Mouse (Mus musculus) lung, postnatal 25 days (tissue): ENCODE data around the gene Gabarap.
A peak's percentile ranks its signal among the peaks of the same experiment; 100 is the strongest.
"Not testable (repeated sequence)": the region's sequence is repeated elsewhere in the genome, so short reads cannot be mapped to it uniquely, and the experiment has no call there.

Experiments used
- DNase-seq: peaks from one replicate; pipeline ENCODE4 v3.0.0; 2022; ENCODE audit warnings: low spot score

Gene Gabarap

GRCm38 (mm10) chr11:69999666-70000065 is 8.7 kb downstream of the Gabarap start:
- no peak for DNase-seq

- DNase-seq = peak; percentile 95
Measured at GRCm38 (mm10) chr11:70000396-70000898, 9.5 kb downstream of the Gabarap start, which contains the start of gene Dvl2. Dvl2 (plus strand) TSS chr11:70000595.

DNA sequence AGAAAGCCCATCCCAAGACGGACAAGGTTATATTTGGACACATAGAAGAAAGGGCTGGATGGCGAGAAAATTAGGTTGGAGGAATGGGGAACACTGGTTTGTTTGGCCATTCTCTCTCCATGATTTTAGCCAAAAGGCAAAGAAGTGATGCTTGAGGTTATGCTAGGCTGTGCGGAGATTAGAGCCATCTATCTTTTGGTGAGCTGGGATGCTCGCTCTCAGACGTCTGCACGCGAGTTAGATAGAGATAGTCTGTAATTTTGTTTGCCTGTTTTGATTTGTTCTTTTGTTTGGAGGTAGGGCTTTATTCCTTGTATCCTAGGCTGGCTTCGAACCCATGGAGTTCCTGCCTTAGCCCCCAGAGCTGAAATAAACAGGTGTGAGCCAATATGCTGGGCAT is 10.2 kb downstream of the Gabarap start:
- DNase-seq = no peak

DNA sequence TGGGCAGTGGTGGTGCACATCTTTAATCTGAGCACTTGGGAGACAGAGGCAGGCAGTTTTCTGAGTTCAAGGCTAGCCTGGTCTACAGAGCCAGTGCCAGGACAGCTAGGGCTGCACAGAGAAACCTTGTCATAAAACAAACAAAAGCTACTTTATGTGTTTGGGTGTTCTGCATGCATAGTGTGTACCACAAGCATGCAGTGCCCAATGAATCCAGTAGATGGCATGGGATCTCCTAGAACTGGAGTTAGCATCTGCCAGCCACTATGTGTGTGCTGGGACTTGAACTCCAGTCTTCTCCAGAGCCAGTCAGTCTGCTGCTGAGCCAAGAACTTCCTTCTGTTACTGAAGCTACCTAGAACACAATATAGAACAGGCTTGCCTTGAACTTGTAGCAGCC is 10.9 kb downstream of the Gabarap start:
- peak; percentile 49 for DNase-seq

DNA sequence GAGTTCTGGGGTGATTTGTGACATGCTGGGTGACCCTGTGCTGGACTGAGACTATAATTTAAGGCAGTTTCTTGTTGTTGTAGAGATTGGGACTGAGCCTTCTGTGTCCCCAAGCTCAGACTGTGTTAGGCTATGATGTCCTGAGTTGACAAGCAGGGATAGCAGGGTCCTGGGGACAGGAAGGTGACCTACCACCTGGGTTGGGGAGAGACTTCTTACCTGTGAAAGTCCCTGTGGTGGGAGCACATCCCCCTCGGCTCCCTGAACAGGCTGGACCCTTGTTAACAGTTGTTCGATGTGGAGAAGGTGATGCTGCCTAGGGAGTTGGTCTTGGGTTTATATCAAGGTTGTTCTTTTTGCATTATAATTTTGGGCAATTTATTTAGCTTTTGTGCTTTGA is 11.5 kb downstream of the Gabarap start:
- DNase-seq = no peak

DNA sequence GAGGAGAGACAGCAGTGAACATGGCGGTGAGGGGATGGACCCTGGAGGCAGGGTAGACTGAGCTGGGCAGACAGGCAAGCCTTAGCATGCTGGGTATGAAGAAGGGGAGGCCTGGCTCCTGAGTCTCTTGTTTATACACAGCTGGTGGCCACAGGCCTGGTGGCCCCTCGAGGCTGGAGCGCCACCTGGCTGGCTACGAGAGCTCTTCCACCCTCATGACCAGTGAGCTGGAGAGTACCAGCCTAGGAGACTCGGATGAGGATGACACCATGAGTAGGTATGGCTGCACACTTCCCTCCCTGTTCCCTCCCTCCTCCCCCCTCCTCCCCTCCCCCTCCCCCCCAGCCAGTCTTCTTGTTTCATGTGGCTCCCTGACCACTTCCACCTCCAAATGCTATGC is 14.6 kb downstream of the Gabarap start:
- no peak for DNase-seq

DNA sequence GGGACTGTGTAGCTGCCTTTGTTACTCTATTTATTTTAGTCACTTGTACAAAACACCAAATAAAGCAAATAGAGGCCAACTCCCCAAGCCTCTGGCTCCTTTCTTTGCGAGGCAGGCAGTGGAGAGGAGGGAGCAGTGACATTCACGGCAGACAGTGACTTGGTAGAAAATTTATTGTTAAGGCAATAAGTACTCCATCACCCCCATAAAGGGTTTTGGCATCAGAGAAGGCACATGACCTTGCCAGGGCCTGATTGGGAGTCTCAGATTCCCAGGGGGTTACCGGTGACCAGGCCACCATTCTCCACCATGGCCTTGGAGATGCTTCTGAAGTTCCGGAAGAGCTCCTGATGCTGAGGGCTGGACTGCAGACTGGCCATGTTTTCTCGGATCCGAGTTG is 19.1 kb downstream of the Gabarap start:
- no peak for DNase-seq

DNA sequence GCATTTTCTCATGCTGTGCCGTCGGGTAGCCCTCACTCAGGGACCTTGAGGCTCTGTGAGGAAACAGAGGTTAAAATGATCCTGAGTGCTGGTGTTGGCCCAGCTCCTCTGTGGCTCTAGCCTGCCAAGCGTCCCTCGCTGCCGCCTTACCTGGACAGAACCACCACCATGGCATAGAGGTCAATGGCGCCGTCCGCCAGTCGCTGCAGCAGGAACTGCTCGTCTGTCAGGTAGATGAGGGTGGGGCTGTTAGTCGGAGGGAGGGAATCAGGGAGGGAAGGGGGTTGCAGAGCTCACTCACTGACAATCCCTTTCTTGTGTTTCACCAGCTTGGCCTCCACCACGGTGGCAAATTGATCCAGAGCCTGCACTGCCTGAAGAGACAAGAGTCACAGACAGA is 19.6 kb downstream of the Gabarap start:
- DNase-seq = no peak

GRCm38 (mm10) chr11:70010961-70011360 is 20.0 kb downstream of the Gabarap start:
- DNase-seq = no peak

DNA sequence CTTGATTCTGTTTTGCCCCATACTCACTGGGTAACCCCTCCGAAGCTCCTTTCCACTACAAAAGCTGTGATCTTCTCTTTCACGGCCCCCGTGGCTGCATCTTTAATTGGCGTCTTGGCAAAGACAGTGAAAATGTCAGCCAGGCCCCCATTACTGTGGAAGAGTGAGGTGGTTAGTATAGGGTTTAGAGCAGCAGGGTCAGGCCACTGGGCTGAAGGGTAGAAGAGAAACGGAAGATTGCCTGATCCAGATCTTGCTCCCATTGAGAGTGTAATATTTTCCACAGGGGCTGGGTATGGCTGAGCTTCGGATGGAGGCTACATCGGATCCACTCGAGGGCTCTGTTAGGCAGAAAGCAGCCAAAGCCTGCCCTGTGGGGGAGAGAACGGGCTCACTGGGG is 22.0 kb downstream of the Gabarap start:
- no peak for DNase-seq

GRCm38 (mm10) chr11:70013408-70013807 is 22.5 kb downstream of the Gabarap start:
- DNase-seq = no peak

GRCm38 (mm10) chr11:70014051-70014450 is 23.1 kb downstream of the Gabarap start:
- DNase-seq = no peak

DNA sequence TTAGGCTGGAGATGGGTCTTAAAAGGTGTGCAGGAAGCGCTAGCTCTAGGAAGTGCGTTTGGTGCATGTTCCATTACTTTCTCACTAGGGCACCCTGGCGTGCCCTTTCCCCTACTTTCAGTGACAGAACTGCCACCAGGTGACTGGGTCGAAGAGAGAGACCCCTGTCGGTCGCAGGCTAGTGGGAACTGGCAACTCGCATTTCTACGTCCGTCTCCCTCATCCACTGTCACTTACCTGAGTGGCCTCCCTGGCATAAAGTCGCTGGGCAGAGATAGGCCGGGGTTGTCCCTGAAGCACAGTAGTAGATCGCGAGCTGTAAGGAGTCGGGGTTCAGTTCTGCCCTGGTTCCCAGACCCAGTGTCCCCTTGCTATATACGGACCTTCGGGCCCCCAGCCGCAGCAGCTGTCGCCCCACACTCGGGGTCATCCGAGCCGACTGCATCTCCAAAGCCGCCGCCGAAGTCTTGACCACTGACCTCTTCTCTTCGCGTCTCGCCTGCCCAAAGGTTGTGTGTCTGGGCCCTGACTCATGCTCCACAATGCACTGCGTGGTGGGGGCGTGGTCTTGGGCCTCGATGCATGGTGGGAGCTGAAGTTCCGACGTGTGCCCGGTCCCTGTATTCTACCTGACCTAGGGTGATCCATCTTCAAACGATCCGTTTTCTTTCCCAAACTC is 24.1 kb downstream of the Gabarap start, which contains the start of gene Acadvl:
TSS of gene Acadvl (minus strand) at position 532 of the 679 bp plus-strand sequence.
- DNase-seq = peak; percentile 92

- no peak for DNase-seq
Measured at GRCm38 (mm10) chr11:70015677-70016076, 24.7 kb downstream of the Gabarap start.

DNA sequence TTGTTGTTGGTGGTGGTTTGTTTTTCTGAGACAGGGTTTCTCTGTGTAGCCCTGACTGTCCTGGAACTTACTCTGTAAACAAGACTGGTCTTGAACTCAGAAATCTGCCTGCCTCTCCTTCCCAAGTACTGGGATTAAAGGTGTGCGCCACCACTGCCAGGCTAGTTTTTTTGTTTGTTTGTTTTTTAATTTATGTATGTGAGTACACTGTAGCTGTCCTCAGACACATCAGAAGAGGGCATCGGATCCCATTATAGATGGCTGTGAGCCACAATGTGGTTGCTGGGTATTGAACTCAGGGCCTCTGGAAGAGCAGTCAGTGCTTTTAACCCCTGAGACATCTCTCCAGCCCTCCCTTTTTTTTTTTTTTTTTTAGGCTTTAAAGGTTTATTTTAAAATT is 25.2 kb downstream of the Gabarap start:
- DNase-seq = not testable (repeated sequence)

GRCm38 (mm10) chr11:70016669-70017068 is 25.7 kb downstream of the Gabarap start, which contains the start of gene Dlg4:
Dlg4 (plus strand) TSS chr11:70016942.
- DNase-seq = no peak

- no peak for DNase-seq
Measured at GRCm38 (mm10) chr11:70017199-70017767, 26.3 kb downstream of the Gabarap start.

GRCm38 (mm10) chr11:70018131-70018990 is 27.4 kb downstream of the Gabarap start:
- no peak for DNase-seq

DNA sequence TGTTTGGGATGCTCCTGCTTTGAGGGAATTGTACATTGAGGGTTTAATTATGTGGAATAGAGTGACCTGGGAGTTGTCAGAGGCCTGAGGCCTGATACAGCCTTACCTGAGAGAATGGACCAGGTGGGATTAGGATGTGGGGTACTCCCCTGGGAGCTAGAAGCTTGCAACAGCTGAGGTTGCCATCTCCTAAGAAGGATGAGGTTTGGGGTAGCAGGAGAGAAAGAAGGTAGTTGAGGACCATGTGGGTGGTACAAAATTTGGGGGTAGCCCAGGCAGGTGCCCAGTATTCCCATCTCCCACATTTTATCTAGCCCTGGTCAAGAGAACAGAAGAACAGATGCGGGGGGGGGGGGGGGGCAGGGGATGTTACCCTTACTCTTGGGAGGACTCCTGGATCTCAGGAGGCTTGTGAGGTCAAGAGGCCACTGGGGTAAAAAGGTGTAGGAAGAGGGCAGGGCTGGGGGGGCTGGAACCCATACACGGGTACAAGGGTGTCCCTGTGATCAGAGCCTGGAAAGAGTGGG is 28.6 kb downstream of the Gabarap start:
- no peak for DNase-seq

DNA sequence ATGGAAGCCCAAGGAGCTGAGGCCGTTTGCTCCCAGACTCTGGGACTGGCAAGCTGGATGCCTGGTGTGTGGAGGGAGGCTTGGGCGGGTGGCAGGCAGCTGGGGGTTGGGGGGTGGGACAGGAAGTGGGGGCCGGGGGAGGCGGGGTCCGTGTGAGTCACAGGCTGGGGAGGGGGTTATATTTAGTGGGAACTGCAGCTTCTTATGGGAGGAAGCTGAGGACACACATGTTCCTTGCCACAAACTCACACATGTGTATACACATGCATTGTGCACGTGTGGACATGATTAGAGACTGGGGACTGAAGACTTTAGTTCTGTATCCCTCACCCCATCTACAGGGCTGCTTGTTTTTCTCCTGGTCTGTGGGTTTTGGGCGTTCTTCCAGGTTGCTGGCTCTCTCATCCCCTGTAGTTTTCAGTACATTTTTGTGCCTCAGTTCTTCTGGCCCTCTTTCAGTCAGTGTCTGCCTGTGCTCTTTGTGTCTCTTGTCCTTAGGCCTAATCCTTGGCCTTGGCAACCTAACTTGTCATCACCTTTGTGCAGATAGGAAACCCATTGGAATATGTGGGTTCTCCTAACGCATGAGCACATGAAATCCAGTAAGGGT is 29.2 kb downstream of the Gabarap start:
- no peak for DNase-seq

DNA sequence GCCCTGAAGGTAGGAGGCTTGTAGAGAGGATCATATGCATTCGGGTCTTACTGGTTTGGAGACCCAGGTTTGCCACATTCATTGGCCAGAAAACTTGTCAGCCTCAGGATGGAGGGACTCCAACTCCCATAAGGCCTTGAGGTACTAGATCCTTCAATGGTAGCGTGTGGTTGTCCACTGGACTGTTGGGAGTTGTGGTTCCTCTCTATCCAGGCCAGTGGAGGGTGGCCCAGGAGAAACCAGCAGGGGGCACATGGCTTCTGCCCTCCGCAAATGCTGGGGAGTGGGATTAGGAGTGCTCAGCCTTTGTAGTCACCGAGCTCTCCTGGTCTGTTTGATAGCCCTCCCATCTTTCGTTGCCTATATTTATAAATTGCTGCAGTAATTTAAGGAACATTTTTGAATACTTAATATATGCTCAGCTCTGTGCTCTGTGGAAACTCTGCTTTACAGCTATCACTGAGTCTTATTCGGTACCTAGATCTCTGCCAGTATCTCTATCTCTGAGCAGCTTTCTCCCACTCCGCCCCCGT is 29.9 kb downstream of the Gabarap start:
- DNase-seq = peak; percentile 87
